Mouse (Mus musculus) spleen, adult 2 months (tissue): Measurements from ENCODE around the gene Dnmt1. TPM values are rescaled to one million over a fixed set of nuclear protein-coding genes. Genes with fewer than 3 reads are reported as not detected.

ENCODE experiments used
- DNase-seq, 2 experiments: peaks; one replicate each; pipeline versions ENCODE4 v3.0.0 to v3.0.0-alpha.2; 2012 to 2021; ENCODE audit warnings: low spot score in 2 of 2, low read depth in 1 of 2
- H3K27ac ChIP-seq: fragments of 200-500 bp; 2 replicates; pipeline ENCODE4 v1.5.1; 2012; ENCODE audit warnings: low read length, inconsistent platforms; ENCODE audit not compliant: insufficient read depth
- H3K27me3 ChIP-seq: fragments of 200-500 bp; 2 replicates; pipeline ENCODE4 v1.6.1; 2012; ENCODE audit warnings: mild to moderate bottlenecking, moderate library complexity, low read length, inconsistent platforms; ENCODE audit not compliant: control insufficient read depth, insufficient read depth
- H3K36me3 ChIP-seq: fragments of 200-500 bp; 2 replicates; pipeline ENCODE4 v1.6.1; 2012; ENCODE audit warnings: mild to moderate bottlenecking, low read length, inconsistent platforms; ENCODE audit not compliant: control insufficient read depth, insufficient read depth
- H3K4me1 ChIP-seq: fragments of 200-500 bp; 2 replicates; pipeline ENCODE4 v1.6.1; 2011; ENCODE audit warnings: inconsistent platforms; ENCODE audit not compliant: control insufficient read depth, insufficient read depth, insufficient read length
- H3K4me3 ChIP-seq: fragments of 200-500 bp; 2 replicates; pipeline ENCODE4 v1.5.1; 2011; ENCODE audit warnings: mild to moderate bottlenecking, inconsistent platforms; ENCODE audit not compliant: insufficient read depth, insufficient read length; ENCODE audit errors: extremely low read depth
- CTCF ChIP-seq: fragments of 200-500 bp; IDR thresholded peaks from 2 replicates; pipeline ENCODE4 v1.5.1; 2011; ENCODE audit warnings: mild to moderate bottlenecking, inconsistent platforms; ENCODE audit not compliant: insufficient read depth, insufficient read length, insufficient replicate concordance; ENCODE audit errors: extremely low read depth
- POLR2A ChIP-seq: fragments of 200-500 bp; IDR thresholded peaks from 2 replicates; pipeline ENCODE4 v1.6.1; 2011; ENCODE audit warnings: low read depth, low read length, inconsistent platforms
- WGBS: fragments of 180-500 bp; shearing (Covaris S2); methylation state at CpG from one replicate; pipeline ENCODE4 v1.1.7; 2018; 5-methylcytosine and 5-hydroxymethylcytosine counted together
- polyA plus RNA-seq: library from polyadenylated mRNA; depleted of rRNA; stranded (reverse); fragments of >200 nt; gene quantifications from 2 replicates; pipeline ENCODE4 v1.2.3, GENCODE M21; 2012

The Dnmt1 gene
- polyA plus RNA-seq, 1 experiment = 37.0 TPM

DNA sequence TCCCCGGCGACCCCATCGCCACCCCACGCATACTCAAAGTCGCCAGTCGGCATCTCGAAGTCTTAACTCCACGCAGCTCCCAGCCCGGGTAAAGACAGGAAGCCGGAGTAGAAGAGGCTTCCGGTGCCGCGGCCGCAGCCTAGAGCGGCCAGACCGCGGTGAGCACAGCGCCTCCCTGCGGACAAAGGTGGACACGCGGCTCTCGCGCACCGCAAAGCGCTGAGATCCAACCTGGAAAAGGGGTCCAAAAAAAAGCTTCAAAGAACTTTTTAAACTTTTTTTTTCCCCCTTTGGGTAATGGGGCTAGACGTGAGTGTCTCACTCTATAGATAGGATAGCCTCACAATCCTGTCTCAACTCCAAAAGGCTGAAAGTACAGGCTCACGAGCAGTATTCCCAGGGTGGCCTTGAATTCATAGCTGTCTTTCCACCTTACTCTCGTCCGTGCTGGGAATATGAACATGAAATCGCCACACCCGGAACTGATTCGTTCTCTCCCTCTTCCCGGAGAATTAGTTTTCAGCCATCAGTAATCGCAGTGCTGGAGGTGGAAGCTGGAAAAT lies 61.1 kb downstream of the Dnmt1 start, which contains the start of gene Eif3g:
Eif3g (minus strand) TSS at position 113 of the 563 bp plus-strand sequence.
- peak within 1 kb of the TSS; percentile 83 for H3K4me3 ChIP-seq
- H3K36me3 ChIP-seq = peaks cover 24% of the 10 kb centered on the region
- H3K27ac ChIP-seq = no peak within 1 kb of the TSS; the same call in 1 of the 2 replicates
- no peaks in the 10 kb centered on the region for H3K27me3 ChIP-seq
- H3K4me1 ChIP-seq = peaks cover 5% of the 10 kb centered on the region; the same call in 1 of the 2 replicates
- TF ChIP-seq CTCF (peak; percentile 96), POLR2A (peak; percentile 48)
- DNase-seq = peak; percentile 74 to 77
- WGBS = 7% methylated on average over 34 of the region's 34 CpGs

DNA sequence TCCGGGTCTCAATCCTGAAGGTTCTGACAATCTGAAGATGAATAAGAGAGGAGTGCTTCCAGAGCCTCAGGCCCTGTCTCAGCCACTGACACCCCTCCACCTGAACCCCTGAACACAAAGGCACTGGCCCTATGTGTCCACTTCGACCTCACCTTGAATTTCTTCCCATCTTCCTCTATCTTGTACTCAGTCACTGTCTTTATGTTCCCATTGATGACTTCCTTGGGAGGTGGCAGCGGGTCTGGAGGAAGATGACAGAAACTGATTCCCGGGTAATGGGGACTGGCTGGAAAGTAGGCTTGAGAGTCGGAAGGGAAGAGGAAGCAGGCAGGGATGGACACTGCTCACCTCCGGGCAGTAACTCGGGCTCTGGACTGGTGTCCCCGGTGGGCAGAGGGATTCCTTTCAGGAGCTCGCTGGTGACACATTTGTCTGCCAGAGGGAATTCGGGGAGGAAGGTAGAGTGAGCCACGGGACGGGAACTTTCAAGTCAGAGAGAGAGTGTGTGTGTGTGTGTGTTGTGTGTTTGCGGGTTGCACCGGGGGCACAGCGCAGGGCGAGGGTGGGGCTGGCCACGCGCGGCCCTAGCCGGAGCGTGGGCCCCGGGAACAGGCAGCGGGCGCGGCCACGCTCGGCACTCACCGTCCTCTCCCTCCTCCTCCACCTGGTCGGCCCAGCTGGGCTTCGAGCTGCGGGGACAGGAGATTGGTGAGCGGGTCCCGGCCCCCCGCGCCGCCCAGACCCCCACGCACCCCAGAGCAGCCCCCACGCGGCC lies 61.8 kb downstream of the Dnmt1 start:
- 4% methylated on average over 38 of the region's 39 CpGs for WGBS
- DNase-seq = no peak
- TF ChIP-seq POLR2A (no peak), CTCF (no peak)
- peaks cover 5% of the 10 kb centered on the region; the same call in 1 of the 2 replicates for H3K4me1 ChIP-seq
- no peak overlapping the region; the same call in 1 of the 2 replicates for H3K27ac ChIP-seq
- H3K4me3 ChIP-seq = peak overlapping the region; percentile 83
- H3K36me3 ChIP-seq = peaks cover 28% of the 10 kb centered on the region
- no peaks in the 10 kb centered on the region for H3K27me3 ChIP-seq

DNA sequence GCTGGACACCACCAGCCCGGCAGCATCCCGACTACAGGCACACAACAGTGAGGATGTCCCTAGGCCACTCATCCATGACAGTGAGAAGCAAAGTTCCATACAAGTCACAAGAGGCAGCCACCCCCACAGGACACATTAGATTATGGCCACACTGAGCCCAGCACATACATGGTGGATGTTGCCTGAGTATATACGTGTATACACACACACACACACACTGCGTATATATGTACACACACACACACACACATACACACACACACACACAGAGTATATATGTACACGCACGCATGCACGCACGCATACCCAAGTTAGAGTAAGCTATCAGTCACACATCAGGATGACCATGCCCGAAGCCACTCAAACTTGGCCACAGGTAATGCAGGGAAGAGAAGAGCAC lies 64.3 kb downstream of the Dnmt1 start:
- Histone ChIP-seq H3K4me1 (peaks cover 5% of the 10 kb centered on the region; the same call in 1 of the 2 replicates), H3K36me3 (peaks cover 47% of the 10 kb centered on the region), H3K4me3 (no peak overlapping the region), H3K27ac (no peak overlapping the region), H3K27me3 (no peaks in the 10 kb centered on the region)
- DNase-seq = no peak
- TF ChIP-seq CTCF (no peak), POLR2A (no peak)
- WGBS = 95% methylated on average over 9 of the region's 9 CpGs

DNA sequence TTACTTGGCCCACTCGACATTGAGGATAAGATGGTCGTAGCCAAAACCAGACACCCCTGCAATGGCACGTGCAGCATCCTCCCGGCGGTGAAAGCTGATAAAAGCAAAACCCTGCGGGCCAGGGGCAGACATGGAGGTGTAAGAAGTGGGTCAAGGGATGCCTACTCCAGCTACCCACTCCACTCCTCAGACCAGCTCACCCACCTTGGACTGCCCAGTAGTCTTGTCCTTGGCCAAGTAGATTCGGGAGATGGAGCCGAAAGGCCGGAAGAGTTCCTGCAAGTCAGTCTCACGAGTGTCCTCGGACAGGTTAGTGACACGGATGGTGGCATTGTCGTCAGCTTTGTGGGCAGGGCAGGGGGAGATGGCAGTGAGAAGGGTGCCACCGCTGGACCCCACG lies 65.1 kb downstream of the Dnmt1 start:
- no peaks in the 10 kb centered on the region for H3K27me3 ChIP-seq
- DNase-seq = no peak
- TF ChIP-seq CTCF (no peak), POLR2A (no peak)
- H3K4me3 ChIP-seq = no peak overlapping the region
- no peak overlapping the region for H3K27ac ChIP-seq
- peaks cover 5% of the 10 kb centered on the region; the same call in 1 of the 2 replicates for H3K4me1 ChIP-seq
- WGBS = 95% methylated on average over 15 of the region's 15 CpGs
- H3K36me3 ChIP-seq = peaks cover 54% of the 10 kb centered on the region

DNA sequence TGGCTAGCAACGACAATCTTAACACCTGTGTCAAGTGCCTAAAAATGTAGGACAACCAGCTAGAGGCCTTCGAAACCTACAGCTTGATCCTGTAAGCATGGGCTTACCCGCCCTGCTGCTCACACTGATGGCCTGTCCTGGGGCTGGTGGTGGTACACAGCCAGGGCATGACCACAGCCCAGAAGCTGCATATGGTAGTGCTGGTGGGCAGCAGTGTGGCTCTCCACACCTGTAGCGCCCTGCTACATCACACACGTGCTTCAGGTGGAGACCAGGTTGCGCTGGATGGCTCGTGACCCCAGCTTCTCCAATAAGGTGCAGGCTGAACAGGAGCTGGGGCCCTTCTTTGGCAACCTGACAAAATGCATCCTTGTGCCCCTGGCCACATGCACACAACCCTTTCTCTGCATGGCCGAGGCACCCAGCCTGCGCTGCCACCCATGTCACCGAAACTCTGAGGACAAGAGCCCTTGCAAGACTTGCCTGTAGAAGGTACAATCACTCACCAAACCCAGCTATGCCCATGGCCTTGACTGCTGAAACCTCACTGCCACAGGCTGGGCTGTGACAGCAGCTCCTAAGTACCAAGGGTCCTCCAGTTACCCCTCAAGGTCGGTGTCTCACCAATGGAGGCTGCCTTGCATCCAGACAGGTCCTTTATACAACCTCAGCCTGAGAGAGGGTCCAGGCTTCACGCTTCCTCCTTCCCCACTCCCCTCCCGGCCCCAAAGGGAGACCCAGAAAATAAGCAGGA lies 65.9 kb downstream of the Dnmt1 start:
- Histone ChIP-seq H3K27ac (no peak overlapping the region), H3K4me3 (no peak overlapping the region), H3K27me3 (no peaks in the 10 kb centered on the region), H3K4me1 (peaks cover 5% of the 10 kb centered on the region; the same call in 1 of the 2 replicates), H3K36me3 (peaks cover 55% of the 10 kb centered on the region)
- 93% methylated on average over 13 of the region's 13 CpGs for whole genome bisulfite sequencing
- no peak for DNase-seq
- TF ChIP-seq POLR2A = no peak
- no peak for TF ChIP-seq CTCF

DNA sequence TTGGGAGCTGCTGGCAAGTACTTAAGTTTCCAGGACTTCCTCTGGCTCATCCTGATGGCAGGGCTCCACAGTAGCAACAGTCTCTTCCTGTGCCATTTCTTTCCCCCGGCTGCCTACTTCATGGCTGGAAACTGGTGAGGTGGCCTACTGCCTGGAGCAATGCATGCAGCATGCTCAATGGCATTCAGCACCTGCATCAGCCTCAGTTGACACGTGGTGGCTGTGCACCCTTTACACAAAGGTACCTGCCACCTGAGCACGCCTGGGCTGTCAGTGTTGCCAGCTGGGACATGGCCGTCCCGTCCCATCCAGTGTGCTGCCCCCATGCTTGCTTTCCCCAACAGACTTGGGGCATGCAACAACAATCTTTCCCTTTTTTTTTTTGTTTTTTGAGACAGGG lies 66.6 kb downstream of the Dnmt1 start:
- Histone ChIP-seq H3K36me3 (peaks cover 55% of the 10 kb centered on the region), H3K4me1 (peaks cover 5% of the 10 kb centered on the region; the same call in 1 of the 2 replicates), H3K4me3 (no peak overlapping the region), H3K27me3 (no peaks in the 10 kb centered on the region), H3K27ac (no peak overlapping the region)
- DNase-seq = no peak
- 81% methylated on average over 5 of the region's 5 CpGs for WGBS
- TF ChIP-seq CTCF (no peak), POLR2A (no peak)
